Mouse (Mus musculus) brown adipose tissue, adult 24 weeks (tissue): Measurements from ENCODE around the gene Adcy6. TPM values are rescaled to one million over a fixed set of nuclear protein-coding genes. Genes with fewer than 3 reads are reported as not detected.
"Not testable (repeated sequence)": the region's sequence is repeated elsewhere in the genome, so short reads cannot be mapped to it uniquely, and the experiment has no call there.

ENCODE experiments used
- H3K27ac ChIP-seq: fragments of 200-500 bp; replicated peaks from 2 replicates; pipeline ENCODE4 v1.5.1; 2012; ENCODE audit warnings: low read depth, mild to moderate bottlenecking, low read length
- H3K4me1 ChIP-seq: fragments of 200-500 bp; 2 replicates; pipeline ENCODE4 v1.6.1; 2012; ENCODE audit warnings: low read length, mixed read lengths; ENCODE audit not compliant: control insufficient read depth, insufficient read depth, insufficient read length
- H3K4me3 ChIP-seq: fragments of 200-500 bp; 2 replicates; pipeline ENCODE4 v1.5.1; 2012; ENCODE audit warnings: low read depth, mild to moderate bottlenecking, low read length, moderate library complexity; ENCODE audit not compliant: insufficient read depth
- polyA plus RNA-seq: library from polyadenylated mRNA; stranded (reverse); fragments of >200 nt; gene quantifications from 2 replicates; pipeline ENCODE4 v1.2.4, GENCODE M21; 2012; ENCODE audit not compliant: missing spikeins, insufficient read depth, insufficient read length

Adcy6 gene
- polyA plus RNA-seq, 1 experiment: 42.5 TPM

DNA sequence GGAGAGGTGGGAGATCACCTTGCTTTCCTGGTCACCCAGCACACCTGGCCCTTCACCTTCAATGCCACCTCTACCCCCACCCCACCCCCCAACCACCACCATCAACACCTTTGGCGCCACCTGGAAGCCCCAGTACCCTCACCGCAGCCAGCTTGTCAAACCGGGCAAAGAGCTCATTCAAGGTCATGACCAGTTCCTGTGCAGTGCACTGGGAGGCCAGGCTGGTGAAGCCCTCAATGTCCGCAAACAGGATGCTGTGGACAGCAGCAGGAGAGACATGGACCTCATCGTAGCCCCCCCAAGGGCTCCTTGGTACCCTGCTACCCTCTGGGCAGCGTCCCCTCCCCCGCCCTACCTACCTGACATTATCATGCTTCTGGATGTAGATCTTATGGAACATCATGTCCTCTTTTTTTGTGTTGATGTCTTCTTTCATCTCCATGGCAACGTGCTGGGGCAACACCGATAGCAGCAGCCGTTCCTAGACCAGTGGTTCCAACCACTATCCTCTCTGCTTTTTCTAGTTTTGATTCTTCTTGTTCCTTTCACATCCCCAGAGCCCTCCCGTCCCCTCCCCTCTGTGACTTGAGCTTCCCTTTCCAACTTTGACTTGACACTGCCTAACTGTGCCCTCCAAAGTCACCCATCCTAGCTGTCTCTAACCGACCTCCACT is 9.7 kb downstream of the Adcy6 start:
- Histone ChIP-seq H3K27ac (no peak overlapping the region), H3K4me3 (no peak overlapping the region), H3K4me1 (peaks cover 20% of the 10 kb centered on the region)

- Histone ChIP-seq H3K4me3 (no peak overlapping the region), H3K4me1 (peaks cover 2% of the 10 kb centered on the region; the same call in 1 of the 2 replicates), H3K27ac (no peak overlapping the region)
Observed at GRCm38 (mm10) chr15:98596609-98597008, 13.3 kb downstream of the Adcy6 start.

GRCm38 (mm10) chr15:98595049-98595448 is 14.8 kb downstream of the Adcy6 start:
- H3K4me3 ChIP-seq: no peak overlapping the region

GRCm38 (mm10) chr15:98594193-98594592 is 15.7 kb downstream of the Adcy6 start:
- no peaks in the 10 kb centered on the region for H3K4me1 ChIP-seq
- no peak overlapping the region for H3K4me3 ChIP-seq

More at GRCm38 (mm10) chr15:98595049-98595448, 14.8 kb downstream of the Adcy6 start:
- Histone ChIP-seq H3K27ac (no peak overlapping the region), H3K4me1 (no peaks in the 10 kb centered on the region)

DNA sequence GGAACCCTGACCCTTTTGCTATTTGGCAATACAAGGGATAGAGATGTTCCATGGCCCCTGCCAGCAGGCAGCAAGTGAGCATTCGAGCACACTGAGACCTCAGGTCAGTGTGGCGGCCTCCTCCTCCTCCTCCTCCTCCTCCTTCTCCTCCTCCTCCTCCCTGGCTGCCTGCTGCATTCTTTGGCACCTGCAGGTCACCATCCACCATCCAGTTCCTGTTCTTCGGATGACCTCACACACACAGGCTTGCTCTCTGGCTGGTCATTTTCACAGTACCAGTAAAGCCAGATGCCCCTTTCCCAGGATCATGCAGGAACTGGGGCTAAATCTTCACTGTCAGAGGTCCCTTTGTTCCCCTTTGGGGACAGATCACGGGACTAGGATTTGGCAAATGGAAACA is 18.5 kb downstream of the Adcy6 start:
- Histone ChIP-seq H3K4me1 (no peaks in the 10 kb centered on the region), H3K27ac (0 out of 2 replicates have a peak overlapping the region, but pooled peaks have one; percentile 47), H3K4me3 (no peak overlapping the region)

More at GRCm38 (mm10) chr15:98594193-98594592, 15.7 kb downstream of the Adcy6 start:
- no peak overlapping the region for H3K27ac ChIP-seq

DNA sequence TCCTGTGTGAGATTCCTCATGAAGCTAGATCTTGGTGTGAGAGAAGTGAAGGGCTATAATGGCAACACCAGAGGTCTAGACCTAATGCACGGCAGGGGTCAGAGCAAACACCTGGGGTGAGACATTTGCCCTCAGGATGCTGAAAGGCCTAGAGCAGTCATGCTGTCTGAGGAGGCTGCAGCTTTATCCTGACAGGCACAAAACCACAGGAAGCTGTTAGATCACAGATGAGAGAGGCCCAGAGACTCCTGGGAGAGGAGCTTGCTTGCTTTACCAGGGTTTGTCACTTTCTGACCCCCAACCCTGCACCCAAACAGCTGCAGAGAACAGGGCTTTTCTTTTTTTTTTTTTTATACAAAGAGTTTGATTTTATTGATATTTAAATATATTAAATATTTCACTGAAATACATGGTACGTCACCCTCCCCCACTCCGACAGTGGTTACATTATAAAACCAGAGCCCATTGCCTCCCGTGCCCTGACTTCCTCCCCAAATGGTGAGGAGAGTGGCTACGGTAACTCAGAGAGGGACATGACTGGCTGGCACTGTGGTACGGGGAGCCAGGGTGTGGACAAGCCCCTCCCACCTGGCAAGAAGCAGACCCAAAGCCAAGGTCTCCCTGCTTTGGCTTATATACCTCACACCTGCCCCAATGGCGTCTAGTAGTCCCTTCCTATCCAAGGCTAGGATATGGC is 20.1 kb downstream of the Adcy6 start:
- no peaks in the 10 kb centered on the region; the same call in 1 of the 2 replicates for H3K4me1 ChIP-seq
- H3K27ac ChIP-seq: no peak overlapping the region

DNA sequence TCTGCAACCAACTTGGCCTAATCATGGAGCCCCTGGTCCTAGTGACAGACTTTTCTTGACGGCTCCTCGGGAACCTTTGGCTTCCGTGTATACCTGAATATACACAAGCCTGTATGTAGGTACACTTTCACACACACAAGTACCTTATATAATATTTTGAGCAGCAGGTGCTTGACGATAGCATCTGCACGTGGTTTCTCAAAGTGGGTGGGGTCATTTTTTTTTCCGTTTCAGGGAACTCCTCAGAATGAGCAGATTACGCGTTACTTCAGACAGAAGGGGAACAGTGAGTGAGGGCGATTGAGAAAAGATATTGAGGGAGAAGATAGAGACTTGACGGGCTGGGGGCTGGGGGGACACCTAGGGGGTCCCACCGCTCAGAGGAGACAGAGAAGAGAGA is 22.1 kb downstream of the Adcy6 start:
- Histone ChIP-seq H3K4me1 (no peaks in the 10 kb centered on the region; the same call in 1 of the 2 replicates), H3K4me3 (no peak overlapping the region), H3K27ac (no peak overlapping the region)

More for the DNA sequence above, 20.1 kb downstream of the Adcy6 start:
- no peak overlapping the region for H3K4me3 ChIP-seq

- peak overlapping the region; percentile 48; the same call in 1 of the 2 replicates for H3K27ac ChIP-seq
- H3K4me1 ChIP-seq, H3K4me3 ChIP-seq: not testable (repeated sequence)
Observed at GRCm38 (mm10) chr15:98586141-98586540, 23.7 kb downstream of the Adcy6 start.

DNA sequence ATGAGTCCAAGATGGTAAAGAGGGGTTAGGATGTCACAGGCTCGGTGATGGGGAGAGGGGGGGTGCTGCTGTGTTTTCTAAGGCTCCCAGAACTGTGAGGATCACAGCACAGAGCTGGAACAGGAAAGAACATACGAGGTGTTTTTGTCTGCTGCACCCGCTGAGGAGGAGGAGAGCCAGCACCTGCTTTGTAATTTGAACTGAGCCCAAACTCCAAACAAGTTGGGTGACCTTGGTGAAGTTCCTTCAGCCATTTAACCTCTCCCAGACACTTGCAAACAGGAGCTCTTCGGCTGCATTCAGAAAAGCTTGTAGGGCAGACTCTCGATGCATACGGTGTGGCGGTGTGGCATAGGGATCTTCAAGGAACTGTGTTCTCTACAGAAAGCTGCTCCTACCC is 24.5 kb downstream of the Adcy6 start:
- H3K27ac ChIP-seq: peak overlapping the region; percentile 48
- peaks cover 4% of the 10 kb centered on the region for H3K4me1 ChIP-seq
- no peak overlapping the region for H3K4me3 ChIP-seq

DNA sequence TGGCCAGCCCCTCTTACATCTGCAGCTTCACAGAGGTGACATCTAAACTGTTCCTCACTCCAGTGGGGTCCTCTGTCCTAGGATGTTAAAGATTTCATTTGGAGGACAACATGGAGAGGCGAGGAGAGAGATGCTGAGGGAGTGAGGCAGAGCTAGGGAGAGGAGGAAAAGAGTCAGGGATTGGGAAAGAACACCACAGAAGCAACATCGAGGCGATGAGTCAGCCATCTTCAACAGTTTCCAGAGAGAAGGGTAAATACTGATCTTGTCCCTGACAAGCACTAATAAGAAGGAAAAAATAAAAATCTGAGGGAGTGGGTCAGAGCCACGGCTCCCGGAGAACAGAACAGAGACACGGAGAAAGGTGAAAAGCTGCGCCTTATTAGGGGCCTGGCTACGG is 26.9 kb downstream of the Adcy6 start:
- Histone ChIP-seq H3K4me3 (no peak overlapping the region), H3K27ac (no peak overlapping the region), H3K4me1 (peaks cover 4% of the 10 kb centered on the region)

GRCm38 (mm10) chr15:98582410-98582809 is 27.5 kb downstream of the Adcy6 start:
- H3K4me3 ChIP-seq: no peak overlapping the region

DNA sequence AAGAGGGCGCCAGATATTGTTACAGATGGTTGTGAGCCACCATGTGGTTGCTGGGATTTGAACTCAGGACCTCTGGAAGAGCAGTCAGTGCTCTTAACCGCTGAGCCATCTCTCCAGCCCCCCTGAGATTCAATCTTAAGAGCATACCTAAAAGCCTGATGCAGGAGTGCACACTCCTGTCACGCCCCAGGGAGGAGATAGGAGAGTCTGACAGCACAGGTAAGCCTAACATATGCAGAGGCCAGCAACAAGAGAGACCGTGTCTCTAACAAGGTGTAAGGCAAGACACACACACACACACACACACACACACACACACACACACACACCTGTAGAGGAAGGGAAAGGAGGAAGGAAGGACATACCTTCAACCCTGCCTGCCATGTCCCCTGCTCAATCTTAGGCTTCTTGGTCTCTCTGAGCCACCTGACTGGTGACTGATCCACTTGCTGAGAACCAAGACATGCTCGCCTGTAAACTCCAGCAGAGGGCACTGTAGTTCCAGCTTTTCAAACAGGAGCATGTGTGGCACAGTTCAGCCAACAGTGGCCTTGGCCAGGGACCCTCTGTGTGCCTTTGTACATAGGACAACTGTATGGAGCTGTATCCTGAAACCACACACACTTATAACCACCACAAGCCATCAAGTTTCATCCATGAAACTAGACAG is 29.9 kb downstream of the Adcy6 start:
- H3K27ac ChIP-seq: no peak overlapping the region
- H3K4me1 ChIP-seq: peaks cover 4% of the 10 kb centered on the region
- H3K4me3 ChIP-seq: no peak overlapping the region

More at GRCm38 (mm10) chr15:98582410-98582809, 27.5 kb downstream of the Adcy6 start:
- 0 out of 2 replicates have a peak overlapping the region, but pooled peaks have one; percentile 14 for H3K27ac ChIP-seq
- peaks cover 4% of the 10 kb centered on the region for H3K4me1 ChIP-seq

DNA sequence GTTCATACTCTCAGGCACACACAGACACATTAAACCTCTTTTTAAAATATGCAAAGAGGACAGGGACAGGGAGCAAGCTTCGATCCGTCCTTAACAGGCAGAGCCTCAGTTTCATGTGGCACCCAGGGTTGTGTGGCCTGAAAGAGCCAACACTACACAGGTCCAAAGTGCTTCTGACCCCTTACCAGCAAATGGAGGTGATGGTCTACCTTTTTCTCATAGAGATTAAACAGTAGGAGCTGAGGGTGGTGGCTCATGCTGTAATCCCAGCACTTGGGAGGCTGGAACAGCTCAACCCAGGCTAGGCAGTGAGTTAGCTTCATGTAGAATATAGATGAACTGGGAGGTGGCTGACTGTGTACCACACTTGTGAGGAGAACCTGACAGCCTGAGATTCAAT is 30.6 kb downstream of the Adcy6 start:
- H3K4me3 ChIP-seq: no peak overlapping the region
- no peak overlapping the region for H3K27ac ChIP-seq

GRCm38 (mm10) chr15:98573293-98573692 is 36.6 kb downstream of the Adcy6 start:
- Histone ChIP-seq H3K4me3 (no peak overlapping the region), H3K4me1 (peaks cover 3% of the 10 kb centered on the region; the same call in 1 of the 2 replicates), H3K27ac (no peak overlapping the region)

More for the DNA sequence above, 30.6 kb downstream of the Adcy6 start:
- peaks cover 4% of the 10 kb centered on the region for H3K4me1 ChIP-seq

DNA sequence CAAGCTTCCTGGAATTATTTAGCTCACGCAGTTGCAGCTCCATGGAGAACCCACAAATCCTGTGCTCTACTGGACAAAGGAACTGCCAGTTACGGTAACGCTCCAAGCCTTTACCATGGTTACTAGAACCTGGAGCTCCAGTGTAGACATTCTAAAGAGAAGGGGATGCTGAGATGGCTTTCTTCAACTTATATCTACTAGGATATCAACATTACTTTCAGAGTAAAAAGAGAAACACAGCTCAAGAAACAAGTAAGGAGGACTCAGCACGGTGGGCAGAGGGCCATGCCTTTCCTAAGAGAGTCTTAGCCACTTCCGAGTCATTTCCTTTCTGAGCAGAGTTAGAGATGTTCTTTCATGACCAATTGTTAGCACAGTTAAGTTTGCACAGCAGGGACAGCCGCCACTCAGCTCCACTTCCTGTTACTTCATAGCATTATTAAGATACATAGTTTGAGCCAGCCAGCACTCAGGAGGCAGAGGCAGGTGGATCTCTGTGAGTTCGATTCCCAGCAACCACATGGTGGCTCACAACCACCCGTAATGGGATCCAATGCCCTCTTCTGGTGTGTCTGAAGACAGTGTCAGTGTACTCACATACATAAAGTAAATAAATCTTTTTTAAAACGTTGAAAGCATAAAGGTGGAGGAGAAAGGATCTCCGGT is 38.9 kb downstream of the Adcy6 start, which contains the start of the genes Ccnt1 and 4930415O20Rik:
Gene Ccnt1 (minus strand): TSS at position 51 of the 666 bp plus-strand sequence.
Gene 4930415O20Rik (plus strand): TSS at position 132 of the 666 bp plus-strand sequence.
- Histone ChIP-seq H3K27ac (no peak within 1 kb of the TSS), H3K4me3 (no peak within 1 kb of the TSS), H3K4me1 (peaks cover 3% of the 10 kb centered on the region; the same call in 1 of the 2 replicates)
